Mouse (Mus musculus): ENCODE measurements around the gene Tbc1d4.

DNA sequence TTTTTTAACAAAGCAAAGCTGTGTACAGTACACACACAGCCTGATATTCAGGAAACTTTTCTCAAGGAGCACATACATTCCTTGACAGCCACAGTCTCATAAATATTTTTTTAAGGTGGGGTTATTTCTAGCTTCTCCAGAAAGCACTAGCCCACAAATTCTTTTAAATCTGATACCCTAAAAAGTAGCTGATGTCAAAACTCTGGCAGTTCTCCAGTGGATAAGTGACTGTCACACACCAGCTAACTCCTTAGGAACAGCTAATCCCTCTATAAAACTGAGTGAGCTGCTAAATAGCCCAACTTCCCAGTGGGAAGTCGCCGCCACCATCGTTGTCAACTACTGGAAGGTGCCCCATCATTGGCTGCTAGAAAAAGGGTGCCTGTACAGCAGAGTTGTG, 43.3 kb downstream of the Tbc1d4 start:
- TF ChIP-seq POLR2A (IDR thresholded peaks at IDR 0.05; ENCODE audit: extremely low read depth, insufficient read depth, low read length) (no peak), CTCF (IDR thresholded peaks at IDR 0.05; ENCODE audit: low read depth, low read length) (no peak)
